Mouse (Mus musculus) liver, postnatal 0 days (tissue): ENCODE data around the gene Lrrc72.

Source experiments
- CTCF ChIP-seq: sonication (generic); IDR thresholded peaks from 2 replicates; pipeline ENCODE4 v1.5.1; 2016; ENCODE audit warnings: antibody characterized with exemption, low read depth
- EP300 ChIP-seq: IDR thresholded peaks from 2 replicates; pipeline ENCODE4 v1.6.1; 2016; ENCODE audit warnings: antibody characterized with exemption, low read depth, mild to moderate bottlenecking

DNA sequence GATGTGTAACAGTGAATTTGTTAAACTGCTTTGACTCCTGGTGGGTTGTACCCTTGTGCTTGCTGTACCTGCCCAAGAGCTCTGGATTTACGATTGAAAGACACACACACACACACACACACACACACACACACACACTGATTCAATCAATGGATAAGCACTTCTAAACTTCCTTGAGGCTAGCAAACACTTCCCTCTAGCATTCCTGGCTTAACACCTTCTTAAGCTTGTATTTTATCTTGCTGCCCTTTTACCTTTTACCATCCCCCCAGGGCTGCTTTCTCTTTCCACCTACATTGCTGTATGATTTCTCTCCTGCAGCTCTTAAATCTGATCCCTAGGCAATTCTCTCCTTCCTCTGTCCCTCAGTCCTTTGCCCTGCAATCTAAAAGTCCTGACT lies 87.9 kb downstream of the Lrrc72 start:
- TF ChIP-seq CTCF (no peak), EP300 (no peak)
